Mouse (Mus musculus): ENCODE measurements around the gene Rassf6.

Gene Rassf6

DNA sequence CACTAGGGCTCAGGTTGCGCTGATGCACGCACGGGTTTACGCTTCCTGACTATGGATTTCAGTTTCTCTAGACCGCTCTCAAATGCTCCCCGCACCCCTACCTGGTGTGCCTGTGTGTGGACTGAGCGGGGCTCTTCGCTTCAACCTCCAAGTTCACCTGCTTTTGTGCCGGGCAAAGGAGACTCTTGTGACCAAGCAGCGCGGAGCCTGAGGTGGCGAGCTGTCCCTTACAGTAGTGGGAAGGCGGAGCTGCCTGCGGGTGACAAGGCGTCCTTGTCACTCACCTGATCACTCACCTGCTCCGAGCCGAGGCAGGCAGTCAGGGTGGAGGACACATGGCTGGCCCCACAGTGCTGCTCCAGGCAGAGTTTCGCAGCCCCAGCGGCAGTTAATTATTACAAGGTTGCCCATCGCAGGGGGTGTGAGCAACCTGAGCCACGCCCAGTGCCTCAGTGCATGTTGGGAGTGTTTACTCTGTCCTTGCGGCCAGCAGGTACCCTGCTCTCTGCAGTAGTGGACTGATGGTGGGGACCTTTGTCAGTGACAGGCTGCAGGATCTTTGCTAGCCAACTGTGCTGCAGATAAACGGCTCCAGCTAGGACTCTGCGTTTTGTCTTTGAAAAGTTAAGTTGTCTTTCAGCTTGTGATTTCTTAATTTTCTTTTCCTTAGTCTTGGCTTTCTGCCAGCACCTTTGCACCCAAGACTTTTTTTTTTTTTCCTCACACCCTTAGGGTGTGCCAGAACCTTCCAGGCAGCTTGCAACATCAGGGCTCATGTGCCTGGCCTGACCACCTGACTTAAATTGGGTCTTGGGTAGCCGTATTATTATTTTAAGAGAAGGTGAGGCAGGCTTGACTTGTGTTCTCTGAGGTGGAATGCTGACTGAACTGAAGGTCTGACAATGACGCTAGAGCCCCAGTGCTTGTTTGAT lies at the start of gene Rassf6:
Rassf6 (minus strand) TSS at position 372 of the 932 bp plus-strand sequence.
- DNase-seq (ENCODE audit: low spot score), result no peak

DNA sequence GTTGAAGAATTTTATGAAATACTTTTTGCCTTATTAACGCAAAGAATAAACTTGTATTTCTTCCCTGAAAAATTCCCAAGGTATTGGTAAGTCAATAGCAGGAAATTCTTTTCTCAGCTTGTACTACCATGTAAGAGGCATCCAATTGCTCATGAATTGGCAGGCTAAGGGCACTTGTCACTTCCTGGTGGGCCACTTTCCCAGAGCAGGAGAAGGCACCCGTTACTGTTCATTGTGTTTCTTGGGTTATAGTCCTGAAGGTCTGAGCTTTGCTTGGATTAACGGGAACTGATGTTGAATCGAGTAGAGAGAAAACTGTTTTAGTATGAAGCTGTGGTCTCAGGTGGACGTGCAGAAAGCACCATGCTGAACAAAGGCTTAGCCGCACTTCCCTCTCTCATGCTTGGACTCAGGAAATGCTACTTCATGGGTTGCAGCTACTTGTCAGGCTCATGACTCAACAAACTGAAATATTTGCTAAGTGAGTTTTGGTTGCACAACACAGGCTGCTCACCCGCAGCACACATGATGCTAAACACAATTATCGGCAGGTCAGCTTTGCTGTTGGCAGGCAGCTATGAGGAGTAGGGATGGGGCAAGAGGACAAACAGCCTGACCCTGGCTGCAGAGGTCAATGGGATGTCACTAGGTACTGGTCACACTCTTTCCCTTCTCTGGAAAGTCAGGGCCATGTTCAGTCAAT lies 49.1 kb upstream of the Rassf6 start:
- DNase-seq (ENCODE audit: low spot score), result no peak

DNA sequence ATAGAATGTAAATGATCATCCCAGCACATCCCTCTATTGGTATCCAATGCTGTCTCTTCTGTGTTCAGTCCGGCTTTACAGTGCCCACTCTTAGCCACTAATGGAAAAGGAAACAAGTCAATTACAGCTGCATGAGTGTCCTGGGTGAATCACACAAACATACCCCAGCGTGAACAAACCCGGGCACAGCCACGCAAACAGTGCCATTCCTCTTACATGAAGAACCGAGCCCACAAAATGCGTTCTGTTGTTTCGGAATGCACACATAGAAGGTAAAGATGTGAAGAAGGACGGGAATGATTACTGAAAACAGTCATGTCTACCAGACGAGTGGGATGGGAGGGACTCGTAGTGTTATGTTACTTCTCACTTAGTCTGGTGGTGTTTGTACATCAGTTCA lies 47.5 kb upstream of the Rassf6 start:
- DNase-seq (ENCODE audit: low spot score), result no peak

DNA sequence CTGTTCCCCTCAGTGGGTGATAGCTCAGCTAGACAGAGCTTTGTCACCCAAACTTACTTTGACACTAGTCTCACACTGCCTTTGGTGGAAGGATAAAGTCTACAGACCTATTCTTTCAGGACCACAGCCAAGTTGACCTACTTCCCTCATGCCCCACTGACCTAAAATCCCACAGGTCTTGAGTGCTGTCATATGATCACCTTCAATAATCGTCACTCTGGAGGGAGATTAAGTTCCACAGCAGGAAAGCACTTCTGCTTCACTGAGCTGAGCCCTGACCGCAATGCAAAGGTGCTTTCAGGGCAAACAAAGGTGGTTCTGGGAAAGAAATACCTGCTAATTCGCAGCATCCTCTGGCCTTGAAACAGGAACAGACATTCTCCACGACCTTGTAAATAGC lies 44.5 kb upstream of the Rassf6 start:
- DNase-seq (ENCODE audit: low spot score), result no peak

DNA sequence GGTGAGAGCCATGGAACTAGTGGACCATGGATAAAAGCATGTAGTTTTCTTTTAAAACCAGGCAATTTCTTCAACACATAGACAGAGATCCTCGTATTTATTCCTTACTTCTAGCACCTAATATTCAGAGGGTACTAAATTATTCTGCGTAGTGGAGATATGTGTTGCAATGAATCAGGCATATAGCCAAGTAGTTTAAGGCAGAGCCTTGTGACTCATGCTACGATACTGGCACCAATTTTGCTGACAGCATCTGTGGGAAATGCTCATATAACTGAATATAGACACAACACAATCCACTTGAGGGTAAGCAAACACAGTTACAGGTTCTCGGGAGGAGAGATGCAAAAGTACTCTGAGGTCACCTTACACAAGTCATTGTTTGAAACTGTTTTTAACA lies 41.4 kb upstream of the Rassf6 start:
- DNase-seq (ENCODE audit: low spot score), result no peak

DNA sequence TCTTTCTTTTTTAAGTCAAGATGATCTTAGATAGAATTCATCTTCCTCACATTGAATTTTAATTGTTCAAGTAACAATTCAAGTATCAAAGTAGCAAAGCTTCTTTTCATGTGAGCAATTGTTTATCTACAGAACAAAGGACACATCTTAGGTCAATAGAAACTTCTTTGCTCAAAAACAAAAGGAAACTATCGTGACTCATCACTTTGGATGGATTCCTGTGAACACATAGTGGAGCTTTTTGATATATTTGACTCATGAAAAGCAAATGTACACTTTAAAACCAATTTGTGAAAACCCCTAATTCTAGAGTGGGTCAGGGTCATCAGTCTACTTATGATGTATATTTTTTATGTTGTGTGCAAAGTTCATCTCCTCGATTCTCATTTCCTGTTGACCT lies 37.1 kb upstream of the Rassf6 start:
- no peak for DNase-seq (ENCODE audit: low spot score)

DNA sequence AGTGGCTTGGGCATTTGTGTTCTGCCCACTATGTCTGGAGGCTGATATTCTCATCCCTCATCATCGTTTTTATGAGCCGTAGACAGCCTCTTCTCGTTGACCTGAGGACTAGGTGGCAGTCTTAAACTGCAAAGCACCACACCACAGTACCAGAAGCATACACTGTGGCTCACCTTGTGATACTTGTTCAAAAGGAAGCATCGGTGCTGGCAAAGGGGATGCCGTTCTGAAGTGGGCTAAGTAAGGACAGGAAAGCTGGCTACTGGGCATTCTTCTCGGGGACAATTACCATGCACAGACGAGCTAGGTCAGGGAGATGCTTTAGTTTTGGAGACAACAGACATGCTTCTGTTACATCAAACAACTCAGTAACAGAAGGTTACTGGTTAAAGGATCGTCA lies 21.4 kb upstream of the Rassf6 start:
- DNase-seq (ENCODE audit: low spot score), result no peak

DNA sequence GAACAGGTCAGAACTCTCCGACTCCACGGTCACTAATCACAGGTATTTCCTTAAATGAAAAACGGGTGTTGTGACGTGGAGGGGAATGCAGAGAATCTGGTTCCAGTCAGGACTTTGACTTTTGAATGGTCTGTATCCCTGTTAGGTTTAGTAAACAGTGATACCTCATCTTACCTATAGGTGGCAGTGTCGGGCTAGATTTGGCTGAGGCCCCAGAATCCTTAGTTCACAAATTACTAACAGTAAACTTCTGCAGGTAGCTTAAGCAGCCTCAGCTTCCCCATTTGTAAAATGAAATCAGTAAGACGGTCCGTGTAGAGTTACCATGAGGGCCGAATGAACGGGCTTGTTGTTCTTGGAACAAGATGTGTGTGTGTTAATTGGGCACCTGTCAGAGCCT lies 21.0 kb upstream of the Rassf6 start:
- DNase-seq (ENCODE audit: low spot score), result peak; percentile 59

DNA sequence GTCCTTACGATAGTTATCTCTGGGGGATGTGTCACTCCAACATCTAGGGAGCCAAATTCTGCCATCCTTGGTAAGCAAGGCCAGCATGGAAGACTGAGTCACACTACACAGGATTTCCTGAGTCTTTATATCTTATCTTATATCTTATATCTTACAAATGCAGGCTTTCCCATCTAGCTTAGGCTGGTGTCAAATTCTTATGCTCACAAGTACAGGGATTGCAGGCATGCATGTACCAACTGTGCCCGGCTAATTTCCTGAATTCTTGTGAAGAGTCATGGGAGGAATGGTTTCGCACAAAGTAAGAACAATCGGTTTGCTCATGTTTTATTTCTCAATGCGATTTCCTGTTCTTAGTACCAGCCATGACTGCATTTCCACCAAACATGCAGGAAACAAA lies 20.0 kb upstream of the Rassf6 start:
- DNase-seq (ENCODE audit: low spot score), result no peak

DNA sequence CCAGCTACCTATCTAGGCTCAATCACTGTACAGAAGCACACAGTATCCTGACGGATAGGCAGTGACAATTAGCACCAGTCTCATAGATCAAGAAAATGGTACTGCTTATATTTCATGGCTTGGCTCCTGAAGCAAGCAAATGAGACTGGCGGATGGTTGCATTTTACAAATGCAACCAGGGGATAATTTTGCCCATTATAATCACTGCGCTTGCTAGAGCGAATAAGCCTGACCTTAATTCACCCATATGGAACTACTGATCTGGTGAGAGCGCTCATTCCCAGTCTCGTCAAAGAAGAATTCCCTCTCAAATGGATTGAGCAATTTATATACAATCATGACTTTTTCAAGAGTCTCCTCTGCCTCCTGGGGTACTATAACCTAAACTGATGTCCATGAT lies 16.2 kb upstream of the Rassf6 start:
- DNase-seq (ENCODE audit: low spot score), result no peak

DNA sequence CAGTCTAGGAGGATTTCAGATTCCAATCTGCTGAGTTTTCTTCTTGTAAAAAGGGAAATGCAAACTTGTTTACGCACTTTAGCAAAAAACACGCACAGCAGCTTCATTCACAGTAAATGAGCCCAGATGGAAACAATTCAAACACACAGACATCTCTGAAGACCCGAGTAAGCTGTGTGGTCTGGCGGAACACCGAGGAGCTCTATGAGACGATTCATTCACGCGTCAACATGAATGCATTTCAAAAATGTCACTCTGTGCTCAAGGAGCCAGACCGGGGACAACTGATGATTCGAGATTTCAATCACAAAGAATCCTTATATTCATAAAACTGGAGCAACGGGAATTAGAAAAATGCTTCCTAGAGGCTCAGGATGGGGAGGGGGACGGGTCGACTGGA lies 15.4 kb upstream of the Rassf6 start:
- no peak for DNase-seq (ENCODE audit: low spot score)

DNA sequence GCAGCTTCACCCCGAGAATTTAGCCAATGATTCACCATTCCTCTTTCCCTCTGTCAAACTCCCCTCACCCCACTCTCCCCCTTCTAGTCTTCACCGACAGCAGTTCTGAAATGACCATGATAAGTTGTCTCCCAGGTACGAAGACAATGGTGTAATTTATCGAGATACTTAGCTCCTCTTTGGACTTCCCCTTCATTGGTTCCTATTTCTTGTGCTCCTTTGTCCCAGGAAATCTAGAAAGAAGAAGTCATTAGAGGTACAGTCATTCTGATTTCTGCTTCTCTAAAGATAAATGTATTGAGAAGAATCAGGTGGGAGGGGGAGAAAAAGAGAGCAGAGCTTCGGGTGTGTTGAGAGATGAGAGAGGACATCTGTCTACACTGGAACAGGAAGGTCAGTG lies 14.3 kb upstream of the Rassf6 start:
- no peak for DNase-seq (ENCODE audit: low spot score)

DNA sequence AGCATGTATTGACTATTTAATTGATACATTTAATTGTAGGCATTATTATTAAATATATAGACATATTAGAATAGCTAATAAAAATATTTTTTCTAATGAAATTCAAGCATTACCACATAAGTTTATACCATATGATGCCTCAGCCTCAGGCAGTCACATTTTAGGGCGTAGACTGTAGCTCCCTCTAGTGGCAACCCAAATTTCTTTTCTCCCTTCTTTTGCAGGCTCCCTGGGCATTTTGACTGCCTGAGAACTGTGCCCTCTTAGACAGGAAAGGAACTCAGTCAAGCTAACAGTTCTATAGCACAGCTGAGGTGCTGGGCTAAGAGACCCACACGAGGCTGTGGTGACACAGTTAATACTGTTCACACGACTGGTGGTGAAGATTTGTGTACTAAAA lies 12.3 kb upstream of the Rassf6 start:
- DNase-seq (ENCODE audit: low spot score), result peak; percentile 77

DNA sequence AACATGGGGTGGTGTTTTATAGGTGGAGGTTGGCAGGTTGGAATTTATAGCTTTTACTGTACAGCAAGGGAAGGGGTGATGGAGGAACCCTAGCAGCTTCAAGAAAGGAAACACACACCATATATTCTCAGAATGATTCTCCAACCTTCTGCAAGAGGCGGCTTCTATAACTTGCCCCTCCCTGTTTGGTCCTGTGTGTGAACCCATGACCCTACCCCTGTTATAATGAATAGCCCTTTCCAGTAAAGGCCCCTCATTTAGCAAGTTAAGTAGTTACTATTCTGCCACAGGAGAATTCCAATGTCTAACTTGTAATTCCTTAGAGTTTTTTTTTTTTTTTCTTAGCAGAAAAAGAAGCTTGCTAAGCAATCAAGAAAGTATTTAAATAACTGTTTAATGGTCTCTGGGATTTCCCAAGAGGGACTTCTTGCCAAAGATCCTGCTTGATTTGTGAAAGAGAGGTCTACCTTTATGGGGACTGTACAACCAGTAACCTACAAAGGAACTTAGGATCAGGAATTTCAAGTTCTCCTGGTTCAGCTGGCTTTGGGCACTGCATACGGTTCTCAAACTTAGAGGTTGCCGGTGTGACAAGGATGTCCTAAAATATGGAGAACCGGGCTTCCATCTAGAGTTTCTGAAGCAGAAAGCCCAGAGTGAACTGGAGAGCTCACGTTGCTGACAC lies 10.2 kb upstream of the Rassf6 start:
- DNase-seq (ENCODE audit: low spot score), result no peak

DNA sequence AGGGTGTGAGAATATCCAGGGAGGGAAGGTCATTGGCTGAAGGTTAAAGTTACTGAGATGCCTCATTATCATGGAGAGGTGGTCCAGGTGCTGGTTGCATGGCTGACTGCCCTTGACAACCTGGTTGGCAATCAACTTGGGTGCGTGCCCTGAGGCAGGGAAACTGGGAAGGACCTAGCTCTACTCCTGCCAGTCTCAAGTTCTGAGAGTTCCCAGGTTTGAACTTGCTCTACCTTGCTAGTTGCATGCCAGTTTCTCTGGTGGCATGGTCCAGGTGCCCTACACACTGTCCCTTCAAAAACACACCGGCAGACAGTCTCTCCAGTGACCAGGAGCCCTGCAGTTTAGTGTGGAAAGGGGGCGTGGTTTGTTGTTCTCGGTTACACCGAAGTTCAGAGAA lies 7.0 kb upstream of the Rassf6 start:
- no peak for DNase-seq (ENCODE audit: low spot score)

DNA sequence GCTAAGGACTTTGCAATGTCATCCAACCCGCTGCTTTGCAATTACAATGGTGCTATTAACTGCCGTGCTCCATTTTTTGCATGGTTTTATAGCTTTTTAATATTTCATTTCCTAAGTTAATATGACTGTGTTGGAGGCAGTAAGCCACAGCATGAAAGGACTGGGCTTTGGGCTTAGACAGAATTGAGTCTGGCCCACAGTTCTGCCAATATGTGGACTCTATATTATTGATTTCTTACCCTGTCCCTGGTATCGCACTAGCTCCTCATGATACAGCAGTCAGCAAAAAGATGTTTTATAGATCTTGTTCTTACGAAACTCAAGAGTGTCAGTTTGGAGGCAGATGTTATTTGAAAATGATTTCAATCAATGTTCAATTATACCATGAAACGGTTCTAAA lies 5.9 kb upstream of the Rassf6 start:
- no peak for DNase-seq (ENCODE audit: low spot score)

DNA sequence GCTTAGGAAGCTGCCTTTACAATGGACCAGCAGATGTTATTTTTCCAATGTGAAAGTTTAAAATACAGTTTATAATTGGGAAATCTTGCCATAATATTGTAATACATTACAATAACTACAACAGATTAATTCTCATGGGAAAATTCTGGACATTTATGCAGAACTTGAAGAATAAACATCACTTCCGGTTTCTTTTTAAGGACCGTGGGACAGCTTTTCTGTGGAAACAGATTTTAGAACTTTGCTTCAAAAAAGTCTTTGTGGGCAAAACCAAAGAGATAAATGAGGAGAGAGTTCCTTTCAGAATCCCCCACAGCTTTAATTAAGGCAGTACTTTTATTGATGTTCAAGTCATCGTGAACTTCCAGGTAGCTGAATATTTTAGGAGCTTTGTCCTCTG lies 5.1 kb upstream of the Rassf6 start:
- no peak for DNase-seq (ENCODE audit: low spot score)

DNA sequence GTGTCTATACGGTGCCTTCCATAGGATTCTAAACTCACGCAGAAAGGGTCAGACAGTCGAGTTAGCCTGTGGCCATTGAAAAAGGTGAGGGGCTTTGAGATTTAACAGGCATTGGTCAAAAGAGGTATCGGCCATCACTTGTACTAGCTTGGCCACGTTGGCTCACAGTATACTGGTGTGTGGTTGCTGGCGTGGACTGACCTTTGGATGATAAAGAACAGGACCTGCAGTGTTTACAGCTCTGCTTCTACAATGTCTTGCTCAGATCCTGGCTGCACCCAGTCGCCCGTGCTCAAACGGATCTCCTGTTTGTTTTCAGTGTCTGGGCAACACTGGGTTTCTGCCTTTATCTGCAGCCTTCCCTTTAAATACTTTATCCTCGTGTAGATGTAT lies 757 bp upstream of the Rassf6 start:
- no peak for DNase-seq (ENCODE audit: low spot score)

DNA sequence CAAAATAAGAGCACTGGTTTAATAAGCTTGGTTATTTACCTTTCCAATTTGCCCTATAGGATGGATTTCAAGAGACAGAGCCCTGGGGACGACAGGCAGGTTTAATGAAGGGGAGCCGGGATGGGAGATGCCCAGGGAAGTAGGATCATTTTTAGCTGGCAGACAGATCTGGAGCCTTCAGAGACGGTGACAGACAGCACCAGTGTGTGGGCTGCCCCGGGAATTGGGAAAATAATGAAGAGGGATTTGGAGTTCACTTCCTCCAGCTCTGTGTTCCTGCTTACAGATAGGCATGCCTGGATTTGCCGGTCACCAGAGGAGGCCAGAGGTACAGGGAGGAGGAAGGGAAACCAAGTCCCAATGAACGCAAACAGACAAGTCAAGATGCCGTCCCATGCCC lies 5.6 kb downstream of the Rassf6 start:
- DNase-seq (ENCODE audit: low spot score), result no peak

DNA sequence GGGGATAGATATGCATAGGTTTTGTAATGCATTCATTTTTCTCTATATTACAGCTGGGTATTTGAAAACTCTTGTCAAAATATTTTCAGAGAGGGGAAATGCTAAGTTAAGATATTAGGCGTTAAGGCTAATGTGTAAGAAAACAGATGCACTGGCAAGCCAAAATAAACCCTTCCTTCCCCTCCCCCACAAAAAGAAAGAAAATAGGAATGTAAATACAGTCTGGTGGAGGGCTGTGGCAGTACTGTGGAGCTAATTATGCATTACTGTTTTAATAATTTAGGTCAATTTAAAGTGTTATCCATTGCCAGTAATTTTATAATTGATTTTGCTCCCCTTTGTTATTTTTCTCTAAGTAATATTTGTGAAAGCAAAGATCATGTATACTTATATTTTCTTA lies 11.9 kb downstream of the Rassf6 start:
- DNase-seq (ENCODE audit: low spot score), result no peak

DNA sequence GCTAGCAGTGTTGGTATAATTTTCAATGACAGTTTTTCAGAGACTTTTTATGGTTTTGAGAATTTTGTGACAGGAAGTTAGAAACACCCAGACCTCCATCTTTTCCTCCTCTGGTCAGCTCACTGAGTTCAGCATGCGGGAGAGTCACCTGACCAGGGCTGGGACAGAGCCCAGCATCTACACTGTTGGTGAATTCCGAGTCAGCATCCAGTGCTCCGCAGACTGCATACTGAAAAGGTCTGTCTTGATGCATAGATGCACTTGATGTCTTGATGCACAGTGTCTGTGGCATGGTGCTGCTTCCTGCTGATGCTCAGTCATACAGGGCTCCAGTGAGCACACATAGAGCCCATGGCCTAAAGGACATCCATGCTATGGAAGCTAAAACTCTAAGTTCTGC lies 12.4 kb downstream of the Rassf6 start:
- no peak for DNase-seq (ENCODE audit: low spot score)

DNA sequence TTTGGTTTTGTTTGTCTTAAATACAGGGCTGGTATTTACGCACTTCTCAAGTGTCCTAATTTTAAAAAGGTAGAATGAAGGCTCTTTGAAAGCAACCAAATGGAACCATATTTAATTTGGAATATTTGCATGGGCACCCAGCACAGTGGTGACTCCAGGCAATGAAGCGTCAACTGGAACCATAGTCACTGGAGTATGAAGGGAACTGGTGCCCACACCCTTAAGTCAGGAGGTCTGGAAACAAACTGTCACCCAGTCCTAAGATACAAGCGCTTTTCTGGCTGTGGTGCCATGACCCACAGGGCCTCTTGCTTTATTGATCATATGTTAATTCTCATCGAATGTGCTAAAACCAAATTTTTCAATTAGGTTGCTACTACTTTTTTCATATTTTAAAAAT lies 13.0 kb downstream of the Rassf6 start:
- no peak for DNase-seq (ENCODE audit: low spot score)
